Mouse (Mus musculus): ENCODE results near the gene Pdrg1.

DNA sequence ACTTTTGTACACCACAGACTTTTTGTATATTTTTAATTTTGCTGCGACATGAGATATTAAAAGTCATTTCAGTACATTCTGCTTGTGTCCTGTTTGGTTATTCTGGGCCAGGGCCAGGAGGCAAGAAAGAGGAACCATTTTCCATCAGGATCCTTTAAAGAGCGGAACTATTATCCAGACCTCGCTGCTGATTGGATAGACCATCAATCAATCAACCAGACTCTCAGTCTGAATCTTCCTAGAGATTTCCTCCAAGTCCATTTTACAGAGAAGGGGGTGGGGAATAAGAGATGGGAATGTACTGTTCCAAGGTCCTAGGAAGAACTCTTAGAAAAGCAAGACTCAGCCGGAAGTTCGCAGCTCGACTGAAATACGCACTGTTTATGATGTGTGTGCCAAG lies 45.0 kb upstream of the Pdrg1 start:
- TF ChIP-seq CTCF (IDR thresholded peaks at IDR 0.05; ENCODE audit: control insufficient read depth, insufficient read depth, low read length) (no peak), POLR2A (IDR thresholded peaks at IDR 0.05; ENCODE audit: borderline replicate concordance, control insufficient read depth, low read depth, low read length) (no peak)

Measured in bone marrow, adult 2 months (tissue).